Mouse (Mus musculus) stomach, postnatal 0 days (tissue): ENCODE data around the gene Bmt2.

Source experiments
- CTCF ChIP-seq: IDR thresholded peaks from 2 replicates; pipeline ENCODE4 v1.5.1; 2016; ENCODE audit warnings: antibody characterized with exemption, low read depth, mild to moderate bottlenecking, moderate library complexity
- EP300 ChIP-seq: optimal IDR thresholded peaks from 2 replicates; pipeline ENCODE3; 2016; ENCODE audit warnings: antibody characterized with exemption

GRCm38 (mm10) chr6:13690398-13690797 lies 12.6 kb upstream of the Bmt2 start:
- TF ChIP-seq CTCF (no peak), EP300 (no peak)
